Comparison of ENCODE assay signal across 26 mouse cellular contexts in genomic region chr9:75787121-75787520, GRCm38 (mm10). TPM values are rescaled to one million over a fixed set of nuclear protein-coding genes. Genes with fewer than 3 reads are reported as not detected.
A peak's percentile ranks its signal among the peaks of the same experiment; 100 is the strongest.
DNase-seq lines count a peak whose midpoint lies in the region; ATAC-seq lines count a peak whose summit lies in the region.
"Had no signal": no experiment of that assay in that cellular context is flagged by ENCODE, and none has a peak within 500 bp of the region (broad histone marks: within the 10 kb centered on the region; RNA-seq: fewer than 3 reads in every experiment).

No protein-coding gene starts in this region.

- H3K36me3 ChIP-seq in liver, embryonic 12.5 days = no peaks in the 10 kb centered on the region
- no peaks in the 10 kb centered on the region for H3K36me3 ChIP-seq in intestine, embryonic 15.5 days
- H3K36me3 ChIP-seq: heart, embryonic 12.5 days; hindbrain, embryonic 13.5 days; limb, embryonic 15.5 days; midbrain, embryonic 13.5 days had no signal

- H3K4me3 ChIP-seq in liver, embryonic 12.5 days = no peak overlapping the region
- no peak overlapping the region for H3K4me3 ChIP-seq in intestine, embryonic 15.5 days (replicated peaks)
- H3K4me3 ChIP-seq: forebrain, embryonic 13.5 days; gastrocnemius, adult 2 months; heart, embryonic 12.5 days; hindbrain, embryonic 13.5 days; limb, embryonic 15.5 days; megakaryocyte, embryonic 14.5 days; midbrain, embryonic 13.5 days had no signal

- H3K4me2 ChIP-seq in liver, embryonic 12.5 days = no peak overlapping the region
- 0 out of 2 replicates have a peak overlapping the region, but pooled peaks have one; percentile 11 for H3K4me2 ChIP-seq in intestine, embryonic 15.5 days (replicated peaks)
- H3K4me2 ChIP-seq: forebrain, embryonic 13.5 days; heart, embryonic 12.5 days; hindbrain, embryonic 13.5 days; limb, embryonic 15.5 days; midbrain, embryonic 13.5 days had no signal

- H3K4me1 ChIP-seq in liver, embryonic 12.5 days = no peaks in the 10 kb centered on the region
- H3K4me1 ChIP-seq in intestine, embryonic 15.5 days (replicated peaks) = no peaks in the 10 kb centered on the region
- H3K4me1 ChIP-seq: forebrain, embryonic 13.5 days; hindbrain, embryonic 13.5 days; limb, embryonic 15.5 days; megakaryocyte, embryonic 14.5 days; midbrain, embryonic 13.5 days had no signal

- no peaks in the 10 kb centered on the region for H3K9me3 ChIP-seq in liver, embryonic 12.5 days (replicated peaks)
- no peaks in the 10 kb centered on the region for H3K9me3 ChIP-seq in intestine, embryonic 15.5 days
- H3K9me3 ChIP-seq: forebrain, embryonic 13.5 days; heart, embryonic 12.5 days; hindbrain, embryonic 13.5 days; limb, embryonic 15.5 days; midbrain, embryonic 13.5 days had no signal

- no peak overlapping the region for H3K27ac ChIP-seq in liver, embryonic 12.5 days
- 0 out of 2 replicates have a peak overlapping the region, but pooled peaks have one; percentile 4 for H3K27ac ChIP-seq in intestine, embryonic 15.5 days
- H3K27ac ChIP-seq: forebrain, embryonic 13.5 days; gastrocnemius, adult 2 months; hindbrain, embryonic 13.5 days; limb, embryonic 15.5 days; midbrain, embryonic 13.5 days had no signal

- no peaks in the 10 kb centered on the region for H3K27me3 ChIP-seq in liver, embryonic 12.5 days (replicated peaks)
- H3K27me3 ChIP-seq in intestine, embryonic 15.5 days (replicated peaks) = no peaks in the 10 kb centered on the region
- H3K27me3 ChIP-seq: forebrain, embryonic 13.5 days; heart, embryonic 12.5 days; hindbrain, embryonic 13.5 days; limb, embryonic 15.5 days; megakaryocyte, embryonic 14.5 days; midbrain, embryonic 13.5 days had no signal

- no peak for DNase-seq in liver
- DNase-seq in layer of hippocampus, adult 18-20 months (ENCODE audit: low spot score in 2 of 2) = peak; percentile 60 to 83
- peak; percentile 10 to 41 for DNase-seq in layer of hippocampus, postnatal 14 days (ENCODE audit: low spot score in 2 of 2)
- no peak for DNase-seq in thymus, postnatal 14 days
- DNase-seq in ovary, adult 18-20 months (ENCODE audit: low spot score) = no peak
- DNase-seq in lung, postnatal 36 days = no peak
- DNase-seq: adrenal gland, postnatal 14 days; gastrocnemius, adult 2 months; gastrocnemius, postnatal 36 days; heart, adult 18-20 months; heart, postnatal 4 days; kidney, adult 2 months; kidney, postnatal 4 days; lung, postnatal 4 days; right cerebral cortex, postnatal 25 days; spleen, adult 18-20 months had no signal

- H3K9ac ChIP-seq in liver, embryonic 12.5 days = no peak overlapping the region
- H3K9ac ChIP-seq in intestine, embryonic 15.5 days = no peak overlapping the region
- H3K9ac ChIP-seq: forebrain, embryonic 13.5 days; heart, embryonic 12.5 days; hindbrain, embryonic 13.5 days; limb, embryonic 15.5 days; midbrain, embryonic 13.5 days had no signal

- WGBS in liver, embryonic 12.5 days (ENCODE audit: insufficient replicate concordance) = 76% methylated on average over 15 of the region's 15 CpGs
- WGBS in intestine, embryonic 15.5 days = 69% methylated on average over 15 of the region's 15 CpGs

- ATAC-seq in liver, embryonic 12.5 days = peak; percentile 47; the same call in 1 of the 2 replicates
- ATAC-seq in intestine, embryonic 15.5 days = no peak
- ATAC-seq: CD4-positive, CD25-positive, alpha-beta regulatory T cell, adult 4 months; forebrain, embryonic 13.5 days; midbrain, embryonic 13.5 days had no signal

RNA-seq across cellular contexts. Expression of gene Bmp5, which starts 12.0 kb away (rescaled TPM):
- polyA plus RNA-seq in liver, embryonic 12.5 days (2016; fragmentation: Nextera tagmentation; extraction: Ambion mirVana) = 2.7 and 2.9 TPM in 2 replicates
- polyA plus RNA-seq in intestine, embryonic 15.5 days (2015; fragmentation: Nextera tagmentation; extraction: Ambion mirVana) = 8.6 and 9.0 TPM in 2 replicates
- 1 to 10 TPM; 1.1 to 1.3 TPM for total RNA-seq in layer of hippocampus, adult 18-20 months (2021)
- 1 to 10 TPM; 1.2 to 1.5 TPM for total RNA-seq in layer of hippocampus, postnatal 14 days (2021)
- total RNA-seq: monocyte, adult 5-6 weeks had no signal
- polyA plus RNA-seq: CD4-positive, CD25-positive, alpha-beta regulatory T cell, adult 4 months had no signal

Comparison
In these comparisons a context has a peak if more than half of its experiments do, and no peak if none do; other contexts are left out.
1. DNase-seq: peak in layer of hippocampus, adult 18-20 months (2 of 2) and layer of hippocampus, postnatal 14 days (2 of 2); none in liver (single experiment), thymus, postnatal 14 days (single experiment), ovary, adult 18-20 months (single experiment) and lung, postnatal 36 days (single experiment).